Mouse (Mus musculus) retina, adult 2 months (tissue): Measurements from ENCODE around the gene Hoxd3.

Experiments
- DNase-seq: peaks from one replicate; pipeline ENCODE4 v3.0.0-alpha.2; 2012; ENCODE audit warnings: low read depth, low spot score

Gene Hoxd3

DNA sequence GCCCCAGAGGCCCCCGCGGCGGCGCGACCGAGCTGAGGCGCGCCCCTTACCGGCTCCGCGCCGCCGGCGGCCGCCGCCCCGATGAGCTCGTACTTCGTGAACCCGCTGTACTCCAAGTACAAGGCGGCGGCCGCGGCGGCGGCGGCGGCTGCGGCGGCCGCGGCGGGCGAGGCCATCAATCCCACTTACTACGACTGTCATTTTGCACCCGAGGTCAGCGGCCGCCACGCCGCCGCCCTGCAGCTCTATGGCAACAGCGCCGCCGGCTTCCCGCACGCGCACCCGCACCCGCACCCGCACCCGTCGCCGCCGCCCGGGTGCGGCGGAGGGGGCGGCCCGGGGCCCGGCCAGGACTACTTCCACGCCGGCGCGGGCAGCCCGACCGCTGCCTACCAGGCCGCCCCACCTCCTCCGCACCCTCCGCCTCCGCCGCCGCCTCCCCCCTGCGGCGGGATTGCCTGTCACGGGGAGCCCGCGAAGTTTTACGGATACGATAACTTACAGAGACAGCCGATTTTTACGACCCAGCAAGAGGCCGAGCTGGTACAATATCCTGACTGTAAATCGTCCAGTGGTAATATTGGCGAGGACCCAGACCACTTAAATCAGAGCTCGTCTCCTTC is 6.1 kb upstream of the Hoxd3 start:
- no peak for DNase-seq

DNA sequence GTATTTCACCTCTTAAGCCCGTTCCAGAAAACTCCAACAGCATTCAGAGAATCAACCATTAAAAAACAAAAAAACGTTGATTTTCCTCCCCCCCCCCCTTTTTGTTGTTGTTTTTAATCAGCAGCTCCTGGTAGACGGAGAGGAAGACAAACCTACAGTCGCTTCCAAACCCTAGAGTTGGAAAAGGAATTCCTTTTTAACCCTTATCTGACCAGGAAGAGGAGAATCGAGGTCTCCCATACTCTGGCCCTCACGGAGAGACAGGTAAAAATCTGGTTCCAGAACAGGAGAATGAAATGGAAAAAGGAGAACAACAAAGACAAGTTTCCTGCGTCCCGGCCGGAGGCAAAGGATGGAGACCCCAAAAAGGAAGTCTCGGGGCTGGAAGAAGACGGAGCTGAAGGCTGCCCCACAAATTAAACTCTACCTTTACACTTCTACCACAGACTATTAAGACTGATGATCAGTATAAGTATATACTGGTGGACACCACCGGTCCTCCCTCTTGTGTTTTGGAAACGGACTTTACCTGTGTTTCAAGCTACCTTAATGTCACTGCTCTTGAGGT is 5.2 kb upstream of the Hoxd3 start:
- DNase-seq = no peak

DNA sequence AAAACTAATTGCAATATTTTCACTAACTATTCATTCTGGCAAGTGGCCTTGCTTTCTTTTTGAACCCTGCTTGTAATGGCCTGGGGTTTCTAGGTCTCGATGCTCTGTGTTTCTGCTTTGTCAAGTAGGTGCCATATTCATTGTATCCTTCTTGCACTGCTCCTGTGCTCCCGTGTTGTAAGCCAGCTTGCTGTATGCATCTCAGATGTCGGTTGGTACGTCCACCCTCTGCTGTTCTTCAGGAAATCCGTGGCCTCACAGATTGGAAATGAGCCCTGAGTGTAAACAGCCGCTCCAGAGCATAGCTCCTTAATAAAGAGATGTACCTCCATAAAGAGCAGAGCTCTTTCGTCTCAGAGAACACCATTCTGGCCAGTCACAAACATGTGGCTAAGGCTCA is 4.1 kb upstream of the Hoxd3 start:
- DNase-seq = no peak

- DNase-seq = no peak
These were observed 3.1 kb upstream of the Hoxd3 start for GRCm38 (mm10) chr2:74708676-74709075.

GRCm38 (mm10) chr2:74709465-74710419 is 2.0 kb upstream of the Hoxd3 start:
- no peak for DNase-seq

DNA sequence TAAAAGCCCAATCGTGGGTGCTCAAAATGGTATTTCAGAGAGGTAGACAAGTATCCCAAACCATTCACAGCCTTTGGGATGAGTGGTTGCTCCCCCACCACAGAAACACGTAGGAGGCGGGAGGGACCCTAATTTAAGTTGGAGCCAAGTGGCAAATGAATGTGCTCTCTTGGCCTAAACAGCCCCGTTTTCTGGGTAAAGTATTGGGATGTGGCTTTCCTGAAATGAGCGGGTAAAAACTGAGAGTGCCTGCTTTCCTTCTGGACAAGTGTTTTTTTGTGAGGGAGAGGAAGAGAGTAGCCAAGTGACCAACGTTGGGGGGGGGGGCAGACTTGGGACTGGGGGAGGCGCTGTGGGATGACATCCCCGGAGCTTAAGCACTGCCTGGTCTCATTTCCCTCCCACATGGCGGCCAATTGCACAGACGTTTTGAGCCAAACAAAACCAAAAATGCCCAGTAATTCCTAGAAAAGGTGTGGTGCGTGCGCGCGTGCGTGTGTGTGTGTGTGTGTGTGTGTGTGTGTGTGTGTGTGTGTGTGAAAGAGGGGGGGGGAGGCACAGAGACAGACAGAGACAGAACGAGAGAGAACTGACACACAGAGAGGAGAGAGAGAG is 691 bp upstream of the Hoxd3 start:
- no peak for DNase-seq

- DNase-seq = no peak
These were observed 1.8 kb downstream of the Hoxd3 start for GRCm38 (mm10) chr2:74713239-74714150.

DNA sequence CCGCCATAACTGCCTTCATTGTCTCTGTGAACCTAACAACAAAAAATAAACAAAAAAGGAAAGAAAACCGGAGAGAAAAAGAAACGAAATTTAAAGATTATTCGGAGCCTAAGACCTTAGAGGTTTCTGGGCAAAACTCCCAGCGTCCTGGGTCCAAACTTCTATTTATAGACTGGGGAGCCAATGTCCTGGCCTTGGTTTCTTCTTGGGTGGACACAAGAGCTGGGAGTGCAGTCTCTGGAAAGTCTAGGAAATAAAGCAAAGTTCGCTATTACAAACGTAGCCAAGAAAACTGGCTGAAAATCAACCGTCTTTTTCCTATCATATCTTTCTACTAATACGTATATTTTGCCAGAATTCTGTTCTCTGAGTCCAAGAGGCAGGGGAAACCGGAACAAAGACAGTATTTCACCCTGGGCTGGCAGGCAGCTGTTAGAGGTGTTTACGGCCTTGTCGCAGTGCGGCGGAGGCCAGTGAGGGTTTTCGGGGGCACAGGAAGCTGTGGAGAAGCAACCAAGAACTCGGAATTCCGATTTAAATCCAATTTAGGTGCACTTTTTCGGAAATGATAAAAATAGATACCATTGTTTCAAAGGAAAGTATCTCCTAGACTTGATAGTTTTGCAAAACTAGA is 2.5 kb downstream of the Hoxd3 start:
- no peak for DNase-seq

GRCm38 (mm10) chr2:74714881-74715280 is 3.2 kb downstream of the Hoxd3 start:
- no peak for DNase-seq

DNA sequence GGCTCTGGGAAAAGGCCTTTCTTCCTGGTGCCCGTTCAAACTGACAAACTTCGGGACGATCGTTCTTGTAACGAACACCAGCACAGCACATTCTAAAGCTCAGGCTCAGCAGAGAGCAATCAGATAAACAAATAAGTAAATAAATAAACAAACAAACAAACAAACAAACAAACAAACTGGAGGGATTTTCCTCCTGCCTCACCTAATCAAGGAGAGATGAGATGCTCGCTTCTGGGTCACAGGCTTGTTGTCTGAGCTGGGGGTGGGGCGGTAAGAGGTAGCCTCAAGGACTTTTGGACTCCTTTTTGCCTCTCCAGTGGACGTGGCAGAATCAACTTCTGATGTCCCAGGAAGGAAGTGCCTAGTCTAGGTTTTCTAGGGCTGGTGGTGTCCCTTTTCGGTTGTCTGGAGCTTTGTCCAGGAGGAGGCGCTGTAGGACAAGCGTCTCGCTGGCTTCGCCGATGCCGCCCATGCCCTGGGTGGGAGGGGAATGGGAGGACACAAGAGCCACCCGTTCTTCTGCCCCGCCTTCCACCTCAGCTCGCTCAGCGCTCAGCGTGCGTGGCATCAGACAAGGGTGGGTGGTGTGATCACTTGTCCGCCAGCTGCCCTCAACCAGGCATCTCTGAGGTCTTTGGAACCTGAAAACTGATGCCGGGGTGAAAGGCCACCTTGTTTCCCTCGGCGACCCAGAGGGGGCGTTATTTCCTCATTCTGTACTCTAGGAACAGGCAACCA is 3.9 kb downstream of the Hoxd3 start:
- DNase-seq = peak; percentile 30

GRCm38 (mm10) chr2:74720384-74720783 is 8.7 kb downstream of the Hoxd3 start:
- DNase-seq = no peak

GRCm38 (mm10) chr2:74720955-74721491 is 9.3 kb downstream of the Hoxd3 start:
- no peak for DNase-seq

- no peak for DNase-seq
These were observed 10.2 kb downstream of the Hoxd3 start for GRCm38 (mm10) chr2:74721882-74722281.

- DNase-seq = no peak
These were observed 11.2 kb downstream of the Hoxd3 start for GRCm38 (mm10) chr2:74722949-74723348.

DNA sequence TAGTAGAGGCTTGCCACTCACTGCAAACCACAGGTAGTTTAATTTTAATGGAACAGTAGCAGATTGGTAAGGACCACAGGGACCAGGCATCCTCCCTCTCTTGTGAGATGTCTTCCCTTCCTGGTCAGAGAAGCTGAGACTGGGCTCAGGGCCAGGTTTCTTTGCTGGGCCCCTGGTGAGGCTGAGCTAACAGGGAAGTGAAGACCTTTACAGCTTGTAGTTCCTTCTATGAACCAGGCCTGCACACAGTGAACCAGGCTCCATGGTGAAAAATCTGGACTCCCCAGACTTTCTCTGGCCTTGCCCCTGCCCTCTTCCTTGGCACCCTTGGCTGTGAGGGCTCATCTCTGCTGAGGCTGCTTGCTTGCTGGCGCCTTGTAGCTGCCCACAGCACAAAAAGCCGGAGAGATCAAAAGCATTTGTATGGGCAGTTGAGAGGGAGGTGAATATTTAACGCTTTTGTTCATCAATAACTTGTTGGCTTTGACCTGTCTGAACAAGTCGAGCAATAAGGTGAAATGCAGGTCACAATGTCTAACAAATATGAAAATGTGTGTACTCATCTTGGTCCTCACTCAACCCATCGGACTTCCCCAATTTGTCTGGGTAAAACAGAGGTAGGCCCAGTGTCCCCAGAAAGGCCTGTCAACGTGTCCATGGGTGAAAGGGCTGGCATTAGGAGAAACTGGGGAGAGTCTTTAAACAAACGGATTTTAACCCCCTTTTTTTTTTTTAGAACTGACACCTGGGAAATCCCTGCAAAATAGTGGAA is 12.7 kb downstream of the Hoxd3 start:
- DNase-seq = no peak

DNA sequence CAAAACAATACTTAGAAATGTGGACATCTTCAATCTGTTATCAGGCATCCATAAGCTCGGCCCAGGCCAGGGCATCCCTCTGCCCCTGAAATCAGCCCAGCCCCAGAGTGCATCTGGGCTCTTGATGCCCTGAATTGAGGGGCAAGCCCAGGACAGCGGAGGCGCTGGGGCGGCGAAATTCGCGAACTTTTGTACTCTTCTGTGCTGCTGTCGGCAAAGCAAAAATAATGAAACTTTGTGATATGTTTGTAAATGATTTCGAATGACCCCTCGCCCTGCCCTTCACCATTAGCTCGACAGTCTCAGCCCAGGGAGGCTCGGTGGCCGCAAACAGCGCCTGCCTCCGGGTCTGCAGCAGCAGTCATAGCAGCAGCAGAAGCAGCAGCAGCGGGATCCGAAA is 13.4 kb downstream of the Hoxd3 start:
- DNase-seq = no peak

DNA sequence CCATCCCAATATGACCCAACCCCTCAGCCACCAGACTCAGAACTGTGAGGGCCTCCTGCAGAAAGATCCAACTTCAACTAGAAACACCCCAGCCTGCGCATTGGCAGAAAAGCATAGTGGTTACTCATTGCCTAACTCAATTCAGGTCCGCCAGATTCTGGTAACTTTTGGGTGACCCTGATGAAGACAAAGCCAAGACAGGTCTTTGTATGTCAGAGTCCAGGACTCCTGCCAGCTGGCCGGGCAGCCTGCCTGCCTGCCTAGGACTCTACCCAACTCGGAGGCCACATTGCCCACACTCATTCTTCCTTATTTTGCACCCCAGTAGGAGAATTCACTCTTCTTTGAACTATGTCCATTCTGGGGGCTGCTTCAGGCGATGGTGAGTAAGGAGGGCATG is 14.8 kb downstream of the Hoxd3 start, which contains the start of gene Gm28230:
TSS of gene Gm28230 (plus strand) at position 178 of the 400 bp plus-strand sequence.
- DNase-seq = no peak

DNA sequence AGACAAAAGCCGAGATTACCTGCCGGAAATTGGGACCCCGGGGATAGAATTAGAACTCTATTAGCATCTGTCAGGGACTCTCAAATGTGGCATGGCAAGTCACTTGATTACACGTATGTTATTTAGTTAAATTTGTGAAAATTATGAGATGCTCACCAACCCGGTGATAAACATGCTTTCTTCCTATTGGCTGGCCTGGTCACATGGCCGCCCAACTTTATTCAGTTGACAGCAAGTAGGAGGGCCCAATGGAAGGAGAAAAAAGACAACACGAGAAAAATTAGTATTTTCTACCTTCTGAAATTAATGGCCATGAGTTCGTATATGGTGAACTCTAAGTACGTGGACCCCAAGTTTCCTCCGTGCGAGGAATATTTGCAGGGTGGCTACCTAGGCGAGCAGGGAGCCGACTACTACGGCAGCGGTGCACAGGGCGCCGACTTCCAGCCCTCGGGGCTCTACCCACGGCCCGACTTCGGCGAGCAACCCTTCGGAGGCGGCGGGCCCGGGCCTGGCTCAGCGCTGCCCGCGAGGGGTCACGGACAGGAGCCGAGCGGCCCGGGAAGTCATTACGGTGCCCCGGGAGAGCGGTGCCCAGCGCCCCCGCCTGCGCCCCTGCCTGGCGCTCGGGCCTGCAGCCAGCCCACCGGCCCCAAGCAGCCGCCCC is 15.4 kb downstream of the Hoxd3 start:
- no peak for DNase-seq
